Mouse (Mus musculus) splenic B cell, adult 2 months (primary cell): Measurements from ENCODE around the gene Naif1.
A peak's percentile ranks its signal among the peaks of the same experiment; 100 is the strongest.

Source experiments
- DNase-seq: peaks from one replicate; pipeline ENCODE4 v3.0.0-alpha.2; 2011; ENCODE audit warnings: low read depth, low spot score
- H3K27me3 ChIP-seq: 2 replicates; pipeline ENCODE4 v1.6.1; 2012; ENCODE audit warnings: mild to moderate bottlenecking, low read length, moderate library complexity, mixed read lengths; ENCODE audit not compliant: control insufficient read depth, poor library complexity, insufficient read depth, severe bottlenecking
- H3K36me3 ChIP-seq: 2 replicates; pipeline ENCODE4 v1.6.1; 2012; ENCODE audit warnings: mild to moderate bottlenecking, low read length, moderate library complexity, mixed read lengths; ENCODE audit not compliant: control insufficient read depth, poor library complexity, insufficient read depth, severe bottlenecking

Gene Naif1

DNA sequence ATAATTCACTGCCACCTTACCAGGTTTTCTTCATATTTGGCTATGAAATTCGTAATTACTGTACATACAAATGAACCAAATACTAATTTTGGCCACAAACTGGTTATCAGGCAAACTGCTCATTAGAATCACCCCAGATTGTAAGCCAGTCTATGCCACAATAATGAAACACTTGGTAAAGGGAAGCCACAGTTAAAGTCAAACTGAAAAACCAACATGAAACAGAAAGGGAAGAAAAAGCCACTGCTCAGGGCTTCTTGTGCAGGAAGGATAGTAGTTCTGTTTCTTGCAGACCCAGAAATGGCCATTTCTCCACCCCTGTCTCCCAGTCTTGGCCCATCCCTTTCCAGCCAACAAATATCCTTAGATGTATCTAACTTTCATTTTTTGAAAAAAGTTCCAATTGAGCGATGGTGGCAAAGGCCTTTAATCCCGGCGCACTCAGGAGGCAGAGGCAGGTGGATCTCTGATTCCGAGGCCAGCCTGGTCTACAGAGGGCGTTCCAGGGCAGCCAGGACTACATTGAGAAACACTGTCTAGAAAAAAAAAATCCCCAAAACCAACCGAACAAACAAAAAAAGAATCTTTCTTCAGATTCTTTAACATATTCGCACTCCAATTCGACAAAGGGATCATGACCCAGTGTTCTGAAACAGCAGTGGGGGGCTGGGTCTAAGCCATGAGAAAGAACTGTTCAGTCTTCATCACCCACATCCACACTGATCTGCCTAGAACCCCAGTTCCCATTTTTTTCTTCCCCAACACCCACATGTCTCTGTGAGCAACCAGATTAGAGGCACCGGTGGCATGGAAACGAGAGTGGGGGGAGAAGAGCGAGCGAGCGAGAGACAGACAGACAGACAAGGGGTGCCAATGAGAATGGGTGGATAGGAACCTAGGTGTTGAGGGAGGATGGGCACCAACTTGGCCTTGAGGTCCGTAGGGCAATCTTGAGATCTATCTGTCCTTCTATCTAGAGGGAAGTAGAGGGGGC lies at the start of gene Naif1:
Naif1 (plus strand) TSS at position 697 of the 994 bp plus-strand sequence.
- Histone ChIP-seq H3K27me3 (no peaks in the 10 kb centered on the region), H3K36me3 (0 out of 2 replicates have a peak, but pooled peaks cover 3% of the 10 kb centered on the region)
- DNase-seq, result peak; percentile 44

GRCm38 (mm10) chr2:32404663-32405062 lies 45.6 kb upstream of the Naif1 start:
- peak; percentile 99 for DNase-seq
- H3K27me3 ChIP-seq, result no peaks in the 10 kb centered on the region
- H3K36me3 ChIP-seq, result no peaks in the 10 kb centered on the region; the same call in 1 of the 2 replicates

- Histone ChIP-seq H3K36me3 (no peaks in the 10 kb centered on the region), H3K27me3 (no peaks in the 10 kb centered on the region)
- no peak for DNase-seq
Measured at GRCm38 (mm10) chr2:32407144-32407824, 43.0 kb upstream of the Naif1 start.

DNA sequence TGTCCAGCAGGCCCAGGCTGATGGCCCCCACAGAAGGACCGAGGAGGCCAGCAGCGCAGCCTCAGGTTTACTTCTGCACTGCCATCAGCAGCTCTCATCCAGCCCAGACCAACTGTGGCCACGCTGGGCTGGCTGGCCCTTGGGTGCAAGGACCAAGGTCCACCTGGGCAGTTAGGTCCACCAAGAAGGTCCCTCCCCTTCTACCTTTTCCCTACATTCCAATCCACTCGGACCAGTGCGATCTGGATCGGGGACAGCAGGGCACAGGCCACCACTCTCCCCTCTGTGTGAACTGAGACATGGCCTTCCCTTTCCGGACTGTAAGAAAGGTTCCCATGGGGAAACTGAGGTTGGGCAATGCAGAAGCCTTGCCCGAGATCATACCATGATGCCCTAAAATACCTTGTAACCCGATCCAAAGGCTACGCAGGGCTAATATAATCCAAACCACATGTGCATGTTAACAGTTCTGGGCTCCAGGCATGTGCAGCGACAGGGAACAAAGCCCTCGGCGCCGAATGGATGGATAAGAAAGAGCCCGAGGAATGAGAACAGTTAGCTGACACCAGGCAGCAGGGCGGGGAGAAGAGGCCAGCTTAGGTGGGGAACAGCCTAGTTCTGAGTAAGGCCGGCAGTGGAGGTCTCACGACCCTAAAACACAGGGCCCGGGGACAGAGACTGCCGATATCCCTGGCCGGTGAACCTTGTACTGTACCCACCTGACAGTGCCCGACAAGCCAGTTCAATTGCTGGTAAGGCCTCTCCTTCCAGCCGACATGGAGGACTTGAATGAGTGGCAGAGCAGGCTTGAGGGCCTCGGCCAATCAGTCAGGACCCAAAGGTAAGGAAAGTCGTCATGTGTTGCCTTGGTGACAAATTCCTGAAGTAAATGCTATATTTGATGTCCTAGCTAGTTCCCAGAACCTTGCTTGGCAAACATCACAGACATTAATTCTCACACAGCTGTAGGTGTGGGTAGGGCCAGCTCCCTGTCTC lies 41.5 kb upstream of the Naif1 start:
- no peak for DNase-seq
- no peaks in the 10 kb centered on the region for H3K27me3 ChIP-seq
- H3K36me3 ChIP-seq, result 0 out of 2 replicates have a peak, but pooled peaks cover 1% of the 10 kb centered on the region

DNA sequence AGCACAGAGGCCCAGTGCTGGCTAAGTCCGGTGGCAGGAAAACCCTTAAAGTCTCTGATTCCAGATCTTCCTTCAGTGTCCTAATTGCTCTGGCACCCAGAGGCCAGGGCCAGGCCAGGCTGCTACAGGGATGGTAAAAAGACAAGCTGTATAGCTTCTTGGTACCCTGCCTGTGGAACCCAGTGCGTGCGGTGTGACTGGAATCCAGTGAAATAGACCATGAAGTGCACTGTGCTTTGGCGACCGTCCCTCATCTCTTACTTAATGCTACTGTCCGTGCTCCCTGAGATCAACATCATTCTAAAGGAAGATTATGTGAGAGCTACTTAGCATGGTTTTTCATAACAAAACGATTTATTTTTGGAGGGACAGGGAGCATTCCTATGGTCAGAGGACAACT lies 38.9 kb upstream of the Naif1 start:
- H3K36me3 ChIP-seq, result peaks cover 5% of the 10 kb centered on the region

DNA sequence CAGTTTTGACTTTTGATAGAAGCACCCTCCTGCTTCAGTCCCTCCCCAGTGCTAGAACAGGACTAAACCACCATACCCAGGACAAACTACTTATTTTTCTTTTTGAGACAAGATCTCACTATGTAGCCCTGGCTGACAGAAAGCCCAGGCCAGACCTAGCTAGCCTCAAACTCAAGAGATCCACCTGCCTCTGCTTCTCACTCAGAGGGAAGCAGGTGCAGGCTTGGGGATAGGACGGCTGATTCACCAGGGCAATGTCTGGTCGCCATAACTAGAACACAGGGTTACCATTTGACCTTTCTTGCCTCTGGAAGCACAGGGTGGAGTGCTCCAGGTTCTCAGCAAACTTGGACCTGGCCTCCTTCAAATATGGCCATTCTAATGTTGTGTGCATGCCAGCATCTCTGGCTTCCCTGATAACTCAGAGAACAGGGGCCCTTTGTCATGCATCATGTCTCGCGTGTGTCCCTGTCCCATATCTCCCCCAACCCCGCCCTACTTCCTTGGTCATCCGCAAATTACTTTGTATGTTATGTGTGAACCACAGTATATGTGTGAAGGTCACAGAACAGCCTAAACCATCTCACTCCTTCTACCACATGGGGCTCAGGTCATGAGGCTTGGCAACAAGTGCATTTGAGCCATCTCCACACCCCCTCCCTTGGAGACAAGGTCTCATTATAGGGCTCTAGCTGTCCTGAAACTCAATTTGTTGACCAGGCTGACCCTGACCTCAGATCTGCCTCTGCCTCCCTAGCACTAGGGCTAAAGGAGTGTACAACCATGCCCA lies 37.3 kb upstream of the Naif1 start:
- H3K27me3 ChIP-seq, result no peaks in the 10 kb centered on the region
- H3K36me3 ChIP-seq, result peaks cover 7% of the 10 kb centered on the region
- DNase-seq, result no peak

More for the DNA sequence above, 38.9 kb upstream of the Naif1 start:
- H3K27me3 ChIP-seq, result no peaks in the 10 kb centered on the region
- DNase-seq, result no peak

GRCm38 (mm10) chr2:32413936-32414335 lies 36.3 kb upstream of the Naif1 start:
- peaks cover 9% of the 10 kb centered on the region for H3K36me3 ChIP-seq
- no peak for DNase-seq
- H3K27me3 ChIP-seq, result no peaks in the 10 kb centered on the region

DNA sequence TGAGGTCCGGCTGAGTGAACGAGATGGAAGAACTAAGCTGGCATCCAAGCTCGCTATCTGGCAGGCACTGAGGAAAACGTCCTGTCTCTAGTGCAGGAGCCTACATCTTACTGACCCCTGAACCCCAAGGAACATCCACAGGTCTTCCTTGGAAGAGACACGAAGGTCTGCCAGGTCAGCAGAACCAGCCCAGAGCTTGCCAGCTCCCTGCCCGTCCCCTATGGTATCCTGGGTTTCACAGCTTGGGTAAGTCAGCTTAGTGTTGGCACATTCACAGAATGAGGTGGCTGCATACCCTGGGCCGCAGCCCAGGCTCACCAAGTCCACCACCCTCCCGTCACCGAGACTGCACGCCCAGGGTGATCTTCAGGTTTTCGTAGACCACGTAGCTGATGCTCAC lies 34.5 kb upstream of the Naif1 start:
- no peak for DNase-seq
- H3K27me3 ChIP-seq, result no peaks in the 10 kb centered on the region
- H3K36me3 ChIP-seq, result peaks cover 11% of the 10 kb centered on the region

DNA sequence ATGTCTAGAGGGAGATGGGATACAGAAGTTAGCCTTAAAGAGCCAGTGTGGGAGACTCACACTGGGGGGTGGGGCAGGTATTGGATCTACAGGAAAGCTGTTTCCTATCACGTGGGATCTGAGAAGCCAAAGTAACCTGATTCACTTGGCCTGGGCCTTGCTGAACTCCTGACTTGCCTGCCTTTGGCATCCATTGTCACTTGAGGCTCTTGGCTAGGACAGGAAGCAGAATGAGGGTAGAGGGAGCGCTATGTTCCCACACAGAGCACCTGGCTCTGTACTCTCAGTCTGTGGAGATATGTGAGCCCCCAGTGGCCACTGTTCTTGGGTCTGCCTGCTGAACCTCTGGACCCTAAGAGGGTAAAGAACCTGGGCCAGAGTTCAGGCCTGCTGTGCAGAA lies 33.7 kb upstream of the Naif1 start:
- no peaks in the 10 kb centered on the region for H3K27me3 ChIP-seq
- peaks cover 11% of the 10 kb centered on the region for H3K36me3 ChIP-seq
- DNase-seq, result no peak

GRCm38 (mm10) chr2:32417486-32417885 lies 32.8 kb upstream of the Naif1 start:
- H3K36me3 ChIP-seq, result peaks cover 11% of the 10 kb centered on the region
- no peak for DNase-seq

GRCm38 (mm10) chr2:32418430-32419151 lies 31.7 kb upstream of the Naif1 start:
- Histone ChIP-seq H3K27me3 (no peaks in the 10 kb centered on the region), H3K36me3 (peaks cover 11% of the 10 kb centered on the region)
- no peak for DNase-seq

More at GRCm38 (mm10) chr2:32417486-32417885, 32.8 kb upstream of the Naif1 start:
- no peaks in the 10 kb centered on the region for H3K27me3 ChIP-seq

DNA sequence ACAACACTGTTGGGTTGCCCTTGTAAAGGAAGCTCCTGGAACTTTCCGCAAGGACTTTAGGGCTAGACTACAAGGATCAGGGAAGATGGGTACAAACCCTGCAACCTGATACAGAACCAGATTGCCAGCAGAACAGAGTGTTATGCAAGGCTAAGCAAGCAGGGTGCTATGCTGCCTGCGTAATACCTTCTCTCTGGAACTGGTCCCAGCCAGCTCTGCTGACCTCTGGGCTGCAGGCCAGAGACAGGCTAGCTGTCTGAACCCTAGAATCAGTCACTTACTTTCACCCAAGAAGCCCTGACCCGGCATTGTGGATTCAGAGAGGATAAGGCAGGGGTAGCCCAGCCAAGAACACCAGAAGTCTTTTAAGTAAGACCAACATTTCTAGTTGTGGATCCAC lies 30.9 kb upstream of the Naif1 start:
- Histone ChIP-seq H3K36me3 (peaks cover 10% of the 10 kb centered on the region), H3K27me3 (no peaks in the 10 kb centered on the region)
- no peak for DNase-seq

- H3K36me3 ChIP-seq, result peaks cover 10% of the 10 kb centered on the region
- DNase-seq, result no peak
- no peaks in the 10 kb centered on the region for H3K27me3 ChIP-seq
Measured at GRCm38 (mm10) chr2:32420066-32420608, 30.1 kb upstream of the Naif1 start.
